Mouse (Mus musculus): ENCODE results near the gene Foxd1.

The Foxd1 gene

DNA sequence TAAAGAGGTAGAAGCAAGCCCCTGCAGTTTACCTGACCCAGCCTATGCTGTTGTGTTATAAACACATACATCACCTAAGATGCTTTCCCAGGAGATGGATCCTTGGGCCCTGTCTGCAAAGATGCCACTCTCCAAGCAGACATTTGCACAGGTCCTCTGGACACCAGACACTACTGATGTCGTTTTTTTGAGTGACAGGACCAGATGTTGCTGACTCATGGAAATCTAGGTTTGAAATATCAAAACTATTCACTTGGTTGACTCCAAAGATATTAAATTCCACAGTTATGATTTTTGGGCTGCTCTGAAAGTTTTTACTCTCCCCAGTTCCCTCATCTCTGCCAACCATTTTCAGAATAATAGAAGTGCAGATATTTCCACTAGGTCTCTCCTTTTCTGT lies 35.0 kb downstream of the Foxd1 start:
- no peak for DNase-seq (ENCODE audit: low spot score)

DNA sequence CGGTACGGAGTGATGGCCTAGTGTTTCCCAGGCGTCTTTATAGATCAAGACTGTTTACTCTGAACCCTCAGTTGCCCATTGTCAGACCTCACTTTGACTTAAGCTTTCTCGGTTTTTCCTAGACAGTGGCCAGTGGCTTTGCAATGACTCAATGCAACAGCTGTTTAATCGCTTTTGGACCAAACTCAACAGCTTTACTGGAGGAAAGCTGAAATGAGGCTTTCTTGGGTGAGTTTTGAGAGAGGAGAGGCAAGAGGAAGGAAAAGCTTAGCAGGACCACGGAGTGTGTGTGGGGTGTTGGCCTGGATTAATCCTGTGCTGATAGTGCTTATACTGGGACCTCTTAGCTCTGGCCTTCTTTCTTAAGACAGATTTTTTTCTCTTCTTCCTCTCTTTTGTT lies 36.3 kb downstream of the Foxd1 start:
- DNase-seq (ENCODE audit: low spot score) = peak; percentile 59

DNA sequence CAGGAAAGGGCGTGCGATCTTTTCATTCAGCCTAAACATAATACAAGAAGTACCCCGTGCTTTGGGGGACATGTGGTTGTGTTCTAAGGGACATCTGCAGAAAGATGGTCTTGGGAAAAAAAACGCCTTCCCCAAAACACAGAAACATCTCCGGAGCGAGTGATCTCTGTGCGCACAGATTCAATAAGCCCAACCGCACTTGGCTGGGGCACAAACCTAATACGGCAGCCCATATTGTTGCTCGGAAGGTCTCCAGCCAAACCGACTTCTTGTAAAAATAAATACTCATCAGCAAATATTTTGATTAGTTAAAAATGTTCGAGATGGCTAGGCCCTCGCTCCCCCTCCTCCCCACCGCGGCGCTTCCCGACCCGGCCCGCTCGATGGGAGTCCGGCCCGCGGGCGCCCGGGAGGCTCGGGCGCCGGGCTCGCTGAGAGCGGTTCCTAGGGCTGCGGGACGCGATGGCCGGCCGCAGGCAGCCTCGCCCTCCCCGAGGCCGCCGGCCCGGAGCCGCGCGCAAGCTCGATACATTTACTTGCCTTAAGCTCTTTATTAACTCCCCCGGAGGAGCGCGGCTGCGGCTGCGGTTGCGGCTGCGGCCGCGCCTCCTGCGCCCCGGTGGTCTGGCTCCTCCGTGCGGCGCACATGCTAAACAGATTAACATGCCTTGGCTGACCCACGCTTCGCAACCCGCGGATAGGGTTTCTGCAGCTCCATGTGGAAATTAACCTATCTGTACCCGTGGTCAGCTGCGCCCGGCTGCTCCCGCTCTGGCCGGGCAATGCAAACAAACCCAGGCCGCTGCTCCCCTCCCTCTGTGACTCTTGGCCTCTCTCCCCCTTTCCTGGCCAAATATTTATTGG lies 37.0 kb downstream of the Foxd1 start:
- peak; percentile 58 for DNase-seq (ENCODE audit: low spot score)

DNA sequence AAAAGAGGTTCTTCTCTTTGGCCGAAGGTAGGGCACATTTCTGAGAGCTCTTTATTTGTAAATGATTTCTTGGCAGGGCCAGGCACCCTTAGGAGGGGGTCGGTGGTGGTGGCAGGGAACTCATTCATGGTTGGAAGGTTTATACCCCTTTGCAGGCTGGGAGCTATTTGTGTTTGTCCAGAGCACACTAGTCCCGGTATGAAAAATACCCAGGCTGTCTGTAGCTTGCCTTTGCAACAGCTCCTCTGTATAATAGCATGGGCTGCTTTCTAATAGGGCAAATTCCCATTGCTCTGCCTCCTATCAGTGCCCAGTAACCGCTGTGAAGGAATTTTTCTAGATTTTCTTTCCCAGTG lies 37.6 kb downstream of the Foxd1 start:
- no peak for DNase-seq (ENCODE audit: low spot score)

DNA sequence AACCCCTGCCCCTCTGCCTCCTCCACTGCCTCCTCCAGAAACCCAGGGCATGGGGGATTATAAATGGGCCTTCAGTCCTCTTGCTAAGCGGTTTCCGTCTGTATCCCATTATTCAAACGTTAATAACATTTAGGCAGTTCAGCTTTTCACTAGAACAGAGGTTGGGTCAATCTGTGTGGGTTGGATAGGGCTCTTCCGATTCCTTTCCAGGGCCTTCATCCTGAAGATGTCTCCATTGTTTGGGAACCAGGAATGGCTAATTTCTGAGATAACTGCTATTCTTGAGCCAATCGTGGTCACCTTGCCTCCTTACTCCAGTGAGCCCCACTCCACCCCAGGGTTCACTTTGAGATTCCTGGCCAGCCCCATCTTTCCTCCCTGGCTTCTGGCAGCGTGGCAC lies 38.0 kb downstream of the Foxd1 start:
- DNase-seq (ENCODE audit: low spot score) = no peak

DNA sequence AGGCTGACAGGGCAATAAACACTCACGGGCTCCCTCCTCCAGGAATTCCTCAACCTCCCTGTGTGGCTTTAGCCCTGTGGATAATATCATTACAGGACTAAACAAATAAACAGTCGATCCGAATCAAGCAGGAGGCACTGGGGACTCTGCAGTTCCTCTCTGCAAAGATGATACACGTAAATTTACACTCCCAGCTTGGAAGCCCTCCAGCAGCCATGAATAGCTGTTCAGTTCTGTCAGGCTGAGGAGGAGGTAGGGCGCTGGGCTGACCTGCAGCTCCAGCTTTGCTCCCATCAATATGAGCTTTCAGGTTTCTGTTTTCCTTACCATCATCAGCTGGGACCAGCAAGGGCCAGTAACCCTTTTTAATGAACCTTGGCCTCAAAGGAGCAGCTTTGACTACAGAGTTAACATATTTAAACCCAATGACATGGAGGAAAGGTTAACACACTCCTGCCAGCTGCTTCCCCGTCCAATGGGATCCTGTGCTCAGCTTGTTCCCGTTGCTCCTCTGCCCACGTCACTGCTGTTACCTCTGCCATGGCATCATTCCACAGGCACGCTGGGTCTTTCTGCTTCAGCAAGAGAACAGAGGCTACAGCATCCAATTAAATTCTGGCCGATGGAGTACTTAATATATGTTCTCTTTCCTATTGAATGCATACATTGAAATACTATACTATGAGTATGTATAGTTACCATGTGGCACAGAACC lies 39.5 kb downstream of the Foxd1 start:
- peak; percentile 33 for DNase-seq (ENCODE audit: low spot score)

All from adipocyte (in vitro differentiated cells).